Mouse (Mus musculus): Measurements from ENCODE around the gene Enpp7.

The Enpp7 gene

DNA sequence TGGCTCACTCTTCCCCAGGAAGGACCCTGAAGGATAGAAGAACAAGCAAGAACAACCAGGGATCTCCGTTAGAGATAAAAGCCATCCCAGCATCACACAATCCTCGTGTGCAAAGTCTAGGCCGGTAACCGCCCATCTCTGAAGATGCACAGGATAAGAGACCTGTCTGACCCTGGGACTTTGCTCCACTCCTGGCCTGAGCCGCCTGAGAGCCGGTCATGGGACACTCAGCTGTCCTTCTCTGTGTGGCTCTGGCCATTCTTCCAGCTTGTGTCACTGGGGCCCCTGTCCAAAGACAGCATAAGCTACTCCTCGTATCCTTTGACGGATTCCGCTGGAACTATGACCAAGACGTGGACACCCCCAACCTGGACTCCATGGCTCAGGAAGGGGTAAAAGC is at the start of gene Enpp7:
TSS of gene Enpp7 (plus strand) at position 190 of the 400 bp plus-strand sequence.
- DNase-seq (ENCODE audit: low read depth, low spot score), result no peak

DNA sequence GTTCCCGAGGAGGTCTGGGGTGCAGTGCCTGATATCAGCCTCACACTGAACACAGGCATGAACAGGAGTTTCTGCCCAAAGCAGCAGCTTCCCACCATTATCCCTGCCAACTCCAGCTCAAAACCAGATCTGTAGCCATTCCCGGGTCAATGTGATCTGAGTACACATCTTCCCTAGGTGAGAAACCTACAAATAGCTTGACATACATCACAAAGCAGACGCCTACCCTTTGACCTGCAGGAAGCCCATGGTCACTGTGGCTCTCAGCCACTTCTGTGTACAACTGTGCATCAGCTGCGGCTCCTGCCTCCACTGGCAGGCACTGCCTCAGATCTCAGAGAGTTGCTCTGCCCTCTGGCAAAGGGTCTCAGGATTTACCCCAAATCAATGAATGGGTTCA is 48.3 kb upstream of the Enpp7 start:
- no peak for DNase-seq (ENCODE audit: low read depth, low spot score)

DNA sequence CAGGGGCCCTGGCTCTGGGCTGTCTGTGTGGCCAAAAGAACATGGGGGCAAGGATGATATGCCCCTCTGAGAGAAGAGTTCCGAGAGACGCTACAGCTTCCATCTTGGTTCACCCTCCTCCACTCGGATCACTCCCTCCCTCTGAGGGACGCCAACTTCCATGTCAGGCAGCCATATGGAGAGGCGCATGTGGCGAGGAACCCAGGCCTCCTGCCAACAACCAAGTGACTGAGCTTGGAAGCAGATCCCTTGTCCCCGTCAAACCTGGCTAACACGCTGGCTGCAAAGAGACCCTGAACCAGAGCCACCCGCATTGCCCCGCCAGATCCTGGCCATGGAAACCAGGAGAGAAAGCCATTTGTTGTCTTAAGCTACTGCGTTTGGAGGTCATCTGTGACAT is 47.4 kb upstream of the Enpp7 start:
- peak; percentile 99 for DNase-seq (ENCODE audit: low read depth, low spot score)

DNA sequence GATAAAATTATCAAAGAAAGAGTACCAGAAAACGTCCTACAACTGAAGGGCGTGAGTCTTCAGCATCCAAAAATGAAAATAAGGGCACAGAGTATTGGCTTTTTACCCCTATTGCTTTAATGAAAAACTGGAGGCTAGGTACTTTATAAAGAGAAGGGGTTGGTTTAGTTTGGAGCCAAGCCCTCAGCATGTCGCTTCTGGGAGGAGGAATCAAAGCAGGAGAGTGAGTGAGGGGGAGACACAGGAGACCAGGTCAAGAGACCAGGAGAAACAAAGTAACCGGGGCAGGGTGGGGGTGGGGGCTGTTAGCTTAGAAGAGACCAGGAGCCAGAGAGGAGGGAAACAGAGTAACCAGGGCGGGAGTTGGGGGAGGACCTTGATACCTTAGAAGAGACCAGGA is 46.7 kb upstream of the Enpp7 start:
- DNase-seq (ENCODE audit: low read depth, low spot score), result no peak

DNA sequence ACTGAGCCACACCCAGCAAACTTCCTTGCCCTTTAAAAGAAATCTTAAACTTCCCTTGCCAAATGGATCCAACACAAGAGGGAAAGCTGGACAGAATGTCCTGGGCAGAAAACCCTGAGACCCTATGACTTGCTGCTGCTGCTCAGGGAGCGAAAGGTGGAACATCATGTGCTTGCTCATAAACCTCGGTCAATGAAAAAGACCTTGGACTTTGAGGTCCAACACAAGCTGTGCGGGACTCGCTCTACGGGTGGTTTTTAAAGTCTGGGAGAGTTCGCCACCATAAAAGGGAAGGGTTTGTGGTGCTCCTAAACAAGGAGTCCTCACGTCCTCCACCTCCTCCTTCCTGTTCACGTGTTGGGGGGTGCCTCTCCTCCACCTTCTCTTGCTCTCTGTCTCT is 42.1 kb upstream of the Enpp7 start:
- DNase-seq (ENCODE audit: low read depth, low spot score), result no peak

DNA sequence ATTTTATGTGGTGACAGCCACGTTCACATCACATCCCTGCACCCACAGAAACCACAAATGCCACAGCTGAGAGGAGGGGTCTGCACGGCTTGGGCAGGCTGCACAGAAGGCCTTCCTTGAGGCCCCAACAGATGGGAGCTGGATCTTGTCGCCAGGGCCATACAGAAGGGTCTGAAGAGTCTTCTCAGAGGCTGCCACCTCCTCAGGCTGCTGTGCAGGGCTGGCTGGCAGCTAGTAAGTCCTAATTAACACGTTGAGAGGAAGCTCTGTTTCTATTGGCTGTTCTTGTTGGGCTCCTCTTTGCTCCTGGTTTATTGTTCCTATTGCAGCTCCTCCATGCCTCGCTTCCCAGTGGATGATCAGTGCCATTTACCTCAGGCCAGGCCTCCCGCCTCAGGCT is 33.0 kb upstream of the Enpp7 start:
- no peak for DNase-seq (ENCODE audit: low read depth, low spot score)

DNA sequence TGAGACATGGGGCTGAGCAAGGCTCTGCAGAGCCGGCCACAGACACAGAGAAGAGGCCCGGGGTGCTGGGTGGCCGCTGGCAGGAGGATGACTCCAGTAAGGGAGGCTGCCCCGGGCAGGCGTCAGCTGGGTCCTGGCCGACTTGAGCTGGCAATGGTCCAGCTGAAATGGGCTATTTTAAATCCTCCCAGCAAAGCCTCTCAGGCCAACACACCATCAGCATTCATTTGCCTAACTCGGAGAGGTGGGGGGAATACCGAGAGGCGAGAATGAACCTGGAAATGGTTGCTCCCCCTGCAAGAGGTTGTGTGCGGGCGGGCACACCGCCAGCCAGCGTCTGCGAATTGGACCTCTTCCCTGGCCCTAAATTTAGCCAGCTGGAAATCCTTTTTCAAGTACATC is 30.9 kb upstream of the Enpp7 start:
- peak; percentile 91 for DNase-seq (ENCODE audit: low read depth, low spot score)

DNA sequence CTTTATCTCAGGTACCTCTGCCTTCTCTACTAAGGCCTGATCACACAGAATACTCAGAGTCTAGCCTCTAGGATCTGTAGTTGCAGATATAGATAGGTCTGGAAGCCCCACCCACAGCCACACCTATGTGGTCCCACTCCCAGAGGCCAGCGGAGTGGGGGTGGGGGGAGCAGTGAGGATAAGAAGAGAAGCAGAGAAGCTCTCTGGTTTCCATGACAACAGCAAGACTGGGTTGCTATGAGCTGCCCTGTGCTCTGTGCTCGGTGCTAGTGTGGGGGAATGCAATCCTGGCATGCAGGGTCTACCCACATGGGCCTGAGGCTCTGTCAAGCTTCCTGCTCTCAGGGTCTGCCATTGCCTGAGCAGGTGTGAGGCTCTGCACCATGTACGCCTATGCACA is 27.3 kb upstream of the Enpp7 start:
- peak; percentile 78 for DNase-seq (ENCODE audit: low read depth, low spot score)

DNA sequence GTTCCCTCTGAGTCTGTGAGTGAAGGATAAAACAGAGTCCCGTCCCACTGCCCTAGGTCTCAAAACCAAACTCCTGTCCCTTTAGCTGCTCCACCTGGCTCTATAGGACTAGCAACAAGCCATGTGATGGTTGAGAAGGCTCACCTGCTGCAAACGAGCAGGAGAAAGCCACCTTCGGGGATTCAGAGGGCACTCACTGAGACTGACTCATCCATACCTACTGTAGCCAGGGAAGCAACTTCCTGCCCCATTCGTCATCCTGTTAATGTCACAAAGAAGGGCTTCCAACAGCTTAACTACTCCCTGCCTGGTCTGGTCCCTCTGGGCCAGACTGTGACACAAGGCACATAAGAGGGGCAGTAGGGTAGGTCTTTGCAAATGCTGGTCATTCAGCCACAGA is 25.5 kb upstream of the Enpp7 start:
- DNase-seq (ENCODE audit: low read depth, low spot score), result peak; percentile 64

DNA sequence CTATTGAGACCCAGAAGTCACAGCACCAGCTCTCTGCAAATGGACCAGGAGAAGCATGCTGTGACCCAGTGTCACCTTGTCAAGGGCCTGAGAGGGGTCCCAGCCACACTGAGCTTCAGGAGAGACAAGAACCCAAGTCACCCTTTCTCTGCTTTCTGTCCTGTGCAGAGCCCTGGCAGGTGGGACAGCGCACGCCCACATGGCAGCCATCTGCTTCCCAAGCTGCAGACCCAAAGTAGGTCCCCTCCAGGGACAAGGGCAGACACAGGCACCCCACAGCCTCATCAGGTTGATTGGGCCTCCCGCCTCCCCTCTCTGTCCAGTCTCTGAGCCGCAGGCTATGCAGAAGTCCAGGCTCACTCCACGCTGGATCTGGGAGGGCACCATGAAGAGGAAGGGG is 24.1 kb upstream of the Enpp7 start:
- DNase-seq (ENCODE audit: low read depth, low spot score), result no peak

DNA sequence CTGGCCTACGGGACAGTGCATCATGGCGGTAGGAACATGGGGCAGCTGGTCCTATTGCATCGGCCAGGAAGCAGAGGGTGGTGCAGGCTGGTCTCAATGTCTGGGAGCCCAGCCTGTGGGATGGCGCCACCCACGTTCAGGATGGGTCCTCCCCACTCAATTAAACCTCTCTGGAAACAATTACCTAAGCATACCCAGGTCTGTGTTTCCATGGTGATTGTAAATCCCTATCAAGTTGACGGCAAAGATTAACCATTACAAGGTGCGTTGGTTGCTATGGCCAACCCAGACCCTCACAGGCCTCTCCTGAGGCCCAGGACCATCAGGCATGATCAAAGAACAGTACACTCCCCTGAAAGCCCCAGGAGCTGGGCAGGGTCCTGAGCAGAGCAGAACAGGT is 22.9 kb upstream of the Enpp7 start:
- no peak for DNase-seq (ENCODE audit: low read depth, low spot score)

DNA sequence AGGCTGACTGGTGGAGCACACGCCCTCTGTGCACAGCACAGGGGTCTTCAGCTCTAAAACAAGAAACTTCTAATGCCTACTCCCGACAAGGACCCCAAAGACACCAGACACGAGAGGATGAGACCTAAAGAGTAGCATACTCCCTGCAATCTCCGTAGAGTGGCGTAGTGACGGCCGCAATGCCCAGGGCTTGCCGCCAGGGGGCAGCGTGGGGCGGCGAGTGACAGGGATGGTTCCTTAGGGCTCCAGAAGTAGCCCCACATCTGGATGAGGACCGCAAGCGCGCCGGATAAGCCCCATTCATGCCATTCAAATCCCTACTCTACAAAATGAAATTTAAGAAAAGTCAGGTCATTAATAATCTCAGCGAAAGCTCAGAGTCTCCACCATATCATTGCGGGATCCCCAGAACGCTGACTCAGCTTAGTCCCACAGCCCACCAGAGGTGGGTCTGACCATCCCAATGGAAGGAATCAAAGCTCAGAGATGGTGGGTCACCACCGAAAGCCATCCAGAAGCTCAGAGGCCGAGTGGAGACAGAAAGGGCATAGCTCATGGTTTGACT is 16.4 kb upstream of the Enpp7 start:
- no peak for DNase-seq (ENCODE audit: low read depth, low spot score)

DNA sequence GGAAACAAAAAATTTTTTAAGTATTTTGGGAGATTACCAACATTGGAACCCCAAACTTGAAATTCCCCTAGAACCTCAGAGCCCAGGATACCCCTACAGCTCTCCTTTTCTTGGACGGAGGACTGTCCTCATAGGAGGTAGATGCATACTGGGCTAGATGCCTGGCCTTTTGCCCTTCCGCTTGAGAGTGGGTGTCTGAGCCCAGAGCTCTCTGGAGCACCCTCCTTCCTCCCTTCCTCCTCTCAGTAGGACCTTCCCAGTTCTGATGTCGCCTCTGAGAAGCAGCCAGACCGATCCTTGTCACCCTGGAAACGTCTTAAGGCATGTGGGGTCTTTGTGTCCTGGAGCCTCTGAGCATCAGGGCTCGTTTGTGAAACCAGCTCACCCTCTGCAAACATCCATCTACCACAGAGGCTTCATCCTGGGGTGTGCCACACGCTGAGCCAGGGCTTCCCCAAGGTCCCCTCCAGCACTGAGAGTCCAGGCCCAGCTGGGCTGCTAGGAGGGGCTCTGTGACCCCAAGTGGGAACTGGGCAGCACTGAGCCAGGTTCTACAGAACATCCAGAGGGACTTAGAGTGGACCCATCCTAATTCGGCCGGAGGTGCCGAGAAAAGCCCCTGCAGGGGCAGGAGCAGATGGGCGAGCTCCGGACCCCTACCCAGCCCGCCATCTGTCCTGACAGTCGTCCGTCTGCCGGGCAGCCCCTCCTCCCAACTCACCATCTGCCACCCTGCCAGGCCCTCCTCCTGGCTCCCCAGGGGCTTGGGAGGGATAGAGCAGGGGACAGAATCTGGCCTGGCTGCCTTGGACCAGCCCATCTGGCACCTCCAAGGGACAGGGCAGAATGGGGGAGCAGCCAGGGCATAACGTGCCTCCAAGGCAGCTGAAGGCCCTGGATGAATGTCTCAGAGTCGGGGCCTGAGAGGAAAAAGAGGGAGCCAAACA is 15.3 kb upstream of the Enpp7 start:
- peak; percentile 96 for DNase-seq (ENCODE audit: low read depth, low spot score)

DNA sequence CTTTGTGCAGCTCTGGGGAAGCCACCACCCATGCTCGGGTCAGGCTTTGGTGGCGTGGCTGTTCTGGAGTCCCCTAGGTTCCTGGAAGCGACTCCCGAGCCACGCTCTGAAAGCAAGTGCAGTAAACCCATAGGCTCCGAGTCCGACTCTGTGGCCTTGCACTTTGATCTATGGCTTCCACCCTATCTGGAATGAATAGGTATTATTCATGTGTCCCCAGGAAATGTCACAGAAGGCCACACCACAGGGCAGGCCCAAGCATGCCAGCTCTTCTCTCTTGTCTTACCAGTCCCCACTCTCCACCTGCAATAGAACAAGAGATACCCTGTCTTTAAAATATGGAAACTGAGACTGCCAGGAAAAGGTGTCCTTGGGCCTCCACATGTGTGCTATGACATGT is 13.6 kb upstream of the Enpp7 start:
- no peak for DNase-seq (ENCODE audit: low read depth, low spot score)

DNA sequence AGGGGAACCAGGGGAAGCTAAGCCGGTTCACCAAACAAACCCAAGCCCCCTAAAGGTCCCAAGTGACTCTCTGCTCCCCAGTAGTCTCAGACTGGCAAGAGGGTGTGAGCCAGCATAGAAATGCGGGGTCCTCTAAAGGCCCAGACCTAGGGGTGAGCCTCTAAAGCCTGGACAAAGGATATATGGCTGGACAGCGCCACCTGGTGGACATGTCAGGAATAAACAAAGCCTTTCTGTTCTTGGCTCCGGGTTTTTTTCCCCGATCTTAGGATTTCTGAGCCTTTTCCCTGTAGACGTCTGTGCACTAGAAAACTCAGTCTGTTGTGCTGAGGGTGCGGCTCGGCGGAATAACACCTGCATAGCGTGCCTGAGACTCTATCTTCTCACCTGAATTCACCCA is 12.6 kb upstream of the Enpp7 start:
- peak; percentile 90 for DNase-seq (ENCODE audit: low read depth, low spot score)

DNA sequence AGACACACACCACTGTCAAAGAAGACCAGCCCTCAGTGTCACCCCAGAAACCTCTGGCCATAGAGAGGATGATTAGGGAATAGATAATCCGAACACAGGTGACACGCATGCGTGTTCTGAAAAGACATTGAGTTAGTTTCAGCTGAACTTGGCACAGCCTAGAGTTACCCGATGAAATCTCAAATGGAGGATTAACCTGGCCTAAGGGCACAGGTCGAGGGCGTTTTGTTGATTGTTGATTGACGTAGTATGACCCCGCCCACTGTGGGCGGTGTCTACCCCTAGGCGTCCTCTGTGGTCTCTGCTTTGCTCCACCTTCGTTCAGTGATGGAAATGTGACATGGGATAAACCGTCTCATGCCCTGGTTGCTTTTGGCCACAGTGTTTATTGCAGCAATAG is 12.1 kb upstream of the Enpp7 start:
- peak; percentile 27 for DNase-seq (ENCODE audit: low read depth, low spot score)

DNA sequence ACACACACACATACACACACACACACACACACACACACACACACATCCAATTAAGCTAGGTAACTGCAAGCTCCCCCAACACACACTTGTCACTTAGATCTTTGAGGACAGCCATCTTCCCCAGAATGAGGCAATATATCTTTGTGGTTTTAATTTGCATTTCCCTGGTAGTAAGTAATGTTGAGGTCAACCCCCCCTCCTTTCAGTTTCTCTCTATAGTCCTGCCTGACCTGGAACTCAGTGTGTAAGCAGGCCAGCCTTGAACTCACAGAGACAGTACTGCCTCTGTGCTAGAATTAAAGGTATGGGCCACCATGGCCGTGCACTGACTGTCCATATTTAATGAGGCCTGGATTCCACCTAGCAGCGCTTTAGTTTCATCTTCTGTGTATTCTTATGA is 7.6 kb upstream of the Enpp7 start:
- DNase-seq (ENCODE audit: low read depth, low spot score), result no peak

DNA sequence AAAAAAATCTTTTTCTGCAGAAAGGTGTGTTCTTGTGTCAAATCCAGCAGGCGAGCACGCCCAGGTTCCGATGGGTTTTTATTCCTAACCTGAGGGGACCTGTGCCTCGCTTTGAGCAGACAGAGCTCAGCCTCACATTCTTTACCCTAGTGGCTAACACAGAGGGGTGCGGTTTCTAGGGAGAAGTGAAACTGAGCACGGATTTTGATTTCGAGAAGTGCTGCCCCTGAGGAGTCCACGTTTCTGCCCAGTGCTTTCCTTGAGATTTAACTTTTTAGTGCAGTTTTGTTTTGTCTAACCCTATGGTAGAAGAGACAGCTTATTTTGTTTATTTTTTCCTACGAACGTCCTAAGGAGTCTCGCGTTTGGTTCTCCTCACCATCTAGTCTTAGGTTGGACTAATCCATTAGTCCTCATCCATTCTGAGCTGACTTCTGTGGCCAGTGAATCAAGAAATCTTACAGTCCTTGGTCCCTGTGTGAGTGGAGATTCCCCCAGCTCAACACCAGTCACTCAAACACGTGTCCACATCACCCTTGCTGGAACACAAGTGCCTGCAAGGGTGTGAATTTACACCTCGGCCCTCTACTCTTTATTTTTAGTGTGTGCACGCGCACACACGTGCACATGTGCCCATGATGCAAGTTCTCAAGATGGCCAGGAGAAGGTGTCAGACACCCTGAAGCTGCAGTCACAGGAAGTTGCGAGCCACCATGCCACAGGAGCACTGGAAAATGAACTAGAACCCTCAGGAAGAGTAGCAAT is 6.8 kb upstream of the Enpp7 start:
- no peak for DNase-seq (ENCODE audit: low read depth, low spot score)

DNA sequence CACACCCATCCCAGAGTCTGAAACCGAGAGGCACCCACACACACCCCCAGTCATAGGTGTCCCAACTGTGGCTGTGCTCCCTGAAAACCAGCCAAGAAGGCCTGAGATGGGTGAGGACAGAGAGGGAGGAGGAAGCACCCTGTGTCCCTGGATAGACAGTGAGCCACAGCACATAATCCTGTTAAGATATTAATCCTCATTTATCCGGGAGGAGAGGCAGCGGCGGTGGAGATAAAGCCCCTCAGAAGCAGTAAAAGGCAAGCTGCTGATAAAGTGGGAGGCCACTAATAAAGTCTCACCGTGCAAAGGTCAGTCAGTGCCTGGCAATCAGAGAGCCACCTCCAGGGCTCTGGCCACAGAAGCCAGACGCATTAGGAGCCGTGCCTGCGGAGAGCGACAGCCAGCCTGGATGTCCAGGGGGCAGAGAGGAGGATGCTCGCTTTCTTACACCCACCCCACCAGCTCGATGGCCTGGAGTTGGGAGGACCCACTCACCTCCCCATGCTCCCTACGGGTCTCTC is 5.3 kb upstream of the Enpp7 start:
- no peak for DNase-seq (ENCODE audit: low read depth, low spot score)

DNA sequence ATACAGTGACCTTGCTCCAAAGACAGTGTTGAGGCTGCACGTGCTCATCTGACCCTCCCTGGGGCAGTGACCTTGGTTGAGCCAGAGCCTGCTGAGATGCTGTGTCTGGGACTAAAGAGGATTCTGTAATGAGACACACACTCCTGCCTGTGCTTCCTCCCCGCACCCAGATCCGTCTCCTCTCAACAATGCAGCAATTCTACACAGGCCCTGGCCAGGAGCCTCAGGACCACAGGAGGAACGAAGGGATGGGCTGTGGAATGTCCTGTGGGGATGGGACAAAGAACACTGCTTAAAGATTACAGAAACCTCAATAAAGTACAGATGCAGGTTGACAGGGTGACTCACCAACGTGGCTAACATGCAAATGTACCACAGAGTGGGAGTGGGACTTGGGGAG is 2.4 kb upstream of the Enpp7 start:
- no peak for DNase-seq (ENCODE audit: low read depth, low spot score)

DNA sequence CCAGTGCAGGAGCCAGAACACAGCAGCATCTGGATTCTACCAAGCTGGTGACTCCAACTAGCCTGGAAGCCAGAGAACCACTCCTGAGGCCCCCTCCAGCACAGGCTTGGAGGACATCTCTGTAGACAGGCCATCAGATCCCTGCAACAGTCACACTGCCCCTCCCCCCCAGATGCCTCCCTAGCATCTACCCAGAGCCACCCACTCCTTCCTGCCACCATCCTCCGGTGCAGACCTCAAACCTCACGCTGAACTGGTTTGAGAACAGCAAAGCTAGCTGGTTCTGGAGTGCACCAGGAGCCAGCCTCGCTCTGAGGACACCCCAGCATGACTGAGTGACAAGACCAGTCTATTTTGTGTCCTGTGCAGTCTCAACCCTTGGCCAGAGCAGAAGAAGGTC is 4.8 kb downstream of the Enpp7 start:
- DNase-seq (ENCODE audit: low read depth, low spot score), result no peak

DNA sequence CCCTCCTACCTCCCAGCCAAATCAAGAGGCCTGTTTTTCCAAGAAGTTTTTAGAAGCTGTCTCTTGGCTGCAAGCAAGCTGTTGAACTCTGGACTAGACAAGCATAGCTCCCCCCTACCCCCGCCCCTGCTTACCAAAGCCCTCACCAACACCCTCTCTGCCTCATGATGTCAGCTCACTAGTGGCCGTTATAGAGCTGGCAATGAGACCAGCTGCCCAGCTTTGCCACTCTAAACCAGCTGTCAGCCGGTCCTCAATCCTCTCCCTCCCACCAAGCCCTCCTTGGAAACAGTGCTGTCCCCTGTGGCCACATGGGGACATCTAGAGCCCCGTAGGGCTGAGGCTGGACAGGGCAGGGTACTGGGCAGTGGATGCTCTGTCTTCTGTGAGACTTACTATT is 7.5 kb downstream of the Enpp7 start:
- DNase-seq (ENCODE audit: low read depth, low spot score), result no peak
